32 mouse cellular contexts compared by ENCODE assay signal in the genomic region with DNA sequence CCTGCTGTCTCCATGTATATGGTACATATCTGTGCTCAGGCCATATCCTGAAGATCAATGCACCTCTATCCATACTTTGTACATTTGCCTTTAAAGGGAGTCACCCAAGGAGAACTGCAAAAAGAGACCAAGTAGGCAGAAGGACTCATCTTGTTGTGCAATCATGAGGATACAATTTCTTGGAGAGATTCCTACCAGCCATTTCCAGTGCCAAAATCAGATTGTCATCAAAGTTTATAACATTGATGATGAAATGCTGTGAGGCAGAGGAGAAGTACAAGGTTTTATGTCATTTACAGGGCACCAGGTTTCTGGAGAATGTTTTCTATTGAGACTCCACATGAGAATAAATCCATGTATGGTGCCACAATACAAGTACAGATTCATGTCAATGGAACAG.
"Had no signal": no experiment of that assay in that cellular context is flagged by ENCODE, and none has a peak within 500 bp of the region (broad histone marks: within the 10 kb centered on the region; RNA-seq: fewer than 3 reads in every experiment).

No protein-coding gene starts in this region.

- DNase-seq: left cerebral cortex, postnatal 4 days; liver; liver, embryonic 13.5 days; liver, postnatal 0 days; lung, adult 18-20 months; lung, adult 2 months; lung, embryonic 14.5 days; lung, postnatal 10 days; lung, postnatal 14 days; lung, postnatal 36 days; lung, postnatal 4 days; midbrain, embryonic 14.5 days had no signal

- H3K9me3 ChIP-seq: limb, embryonic 10.5 days; limb, embryonic 12.5 days; limb, embryonic 13.5 days; limb, embryonic 15.5 days; liver, embryonic 13.5 days; liver, embryonic 15.5 days; lung, embryonic 15.5 days; midbrain, embryonic 10.5 days; midbrain, embryonic 12.5 days; midbrain, embryonic 13.5 days; midbrain, embryonic 15.5 days; neural tube, embryonic 12.5 days; neural tube, embryonic 13.5 days had no signal

- H3K27me3 ChIP-seq: limb, embryonic 12.5 days; limb, embryonic 13.5 days; limb, embryonic 15.5 days; liver, embryonic 13.5 days; liver, embryonic 15.5 days; lung, embryonic 15.5 days; megakaryocyte, embryonic 14.5 days; midbrain, embryonic 12.5 days; midbrain, embryonic 13.5 days; midbrain, embryonic 15.5 days; neural tube, embryonic 12.5 days; neural tube, embryonic 13.5 days had no signal

- H3K27ac ChIP-seq: limb, embryonic 10.5 days; limb, embryonic 12.5 days; limb, embryonic 13.5 days; limb, embryonic 15.5 days; liver, embryonic 13.5 days; liver, embryonic 14.5 days; liver, embryonic 15.5 days; lung, embryonic 15.5 days; macrophage; midbrain, embryonic 10.5 days; midbrain, embryonic 12.5 days; midbrain, embryonic 13.5 days; midbrain, embryonic 15.5 days; neural tube, embryonic 12.5 days; neural tube, embryonic 13.5 days had no signal

- H3K4me2 ChIP-seq: limb, embryonic 12.5 days; limb, embryonic 13.5 days; limb, embryonic 15.5 days; liver, embryonic 11.5 days; liver, embryonic 13.5 days; liver, embryonic 15.5 days; lung, embryonic 14.5 days; lung, embryonic 15.5 days; midbrain, embryonic 11.5 days; midbrain, embryonic 12.5 days; midbrain, embryonic 13.5 days; midbrain, embryonic 15.5 days; neural tube, embryonic 12.5 days; neural tube, embryonic 13.5 days had no signal

- H3K4me1 ChIP-seq: limb, embryonic 10.5 days; limb, embryonic 12.5 days; limb, embryonic 13.5 days; limb, embryonic 15.5 days; liver, embryonic 13.5 days; liver, embryonic 15.5 days; lung, embryonic 15.5 days; megakaryocyte, embryonic 14.5 days; midbrain, embryonic 10.5 days; midbrain, embryonic 12.5 days; midbrain, embryonic 13.5 days; midbrain, embryonic 15.5 days; neural tube, embryonic 12.5 days; neural tube, embryonic 13.5 days had no signal

- H3K9ac ChIP-seq: limb, embryonic 12.5 days; limb, embryonic 13.5 days; limb, embryonic 15.5 days; liver, embryonic 13.5 days; liver, embryonic 14.5 days; liver, embryonic 15.5 days; liver, postnatal 0 days; lung, embryonic 14.5 days; lung, embryonic 15.5 days; midbrain, embryonic 12.5 days; midbrain, embryonic 13.5 days; midbrain, embryonic 15.5 days; neural tube, embryonic 12.5 days; neural tube, embryonic 13.5 days had no signal

- ATAC-seq: liver, postnatal 0 days; lung, postnatal 0 days; midbrain, embryonic 13.5 days; midbrain, embryonic 15.5 days; midbrain, embryonic 16.5 days had no signal

- H3K36me3 ChIP-seq: limb, embryonic 10.5 days; limb, embryonic 12.5 days; limb, embryonic 13.5 days; limb, embryonic 15.5 days; liver, embryonic 13.5 days; liver, embryonic 15.5 days; lung, embryonic 15.5 days; midbrain, embryonic 10.5 days; midbrain, embryonic 12.5 days; midbrain, embryonic 13.5 days; midbrain, embryonic 15.5 days; neural tube, embryonic 12.5 days; neural tube, embryonic 13.5 days had no signal

- H3K4me3 ChIP-seq: limb, embryonic 10.5 days; limb, embryonic 12.5 days; limb, embryonic 13.5 days; limb, embryonic 15.5 days; liver, embryonic 13.5 days; liver, embryonic 15.5 days; lung, embryonic 15.5 days; megakaryocyte, embryonic 14.5 days; midbrain, embryonic 10.5 days; midbrain, embryonic 12.5 days; midbrain, embryonic 13.5 days; midbrain, embryonic 15.5 days; myocyte; neural tube, embryonic 12.5 days; neural tube, embryonic 13.5 days had no signal
